In the genomic region with DNA sequence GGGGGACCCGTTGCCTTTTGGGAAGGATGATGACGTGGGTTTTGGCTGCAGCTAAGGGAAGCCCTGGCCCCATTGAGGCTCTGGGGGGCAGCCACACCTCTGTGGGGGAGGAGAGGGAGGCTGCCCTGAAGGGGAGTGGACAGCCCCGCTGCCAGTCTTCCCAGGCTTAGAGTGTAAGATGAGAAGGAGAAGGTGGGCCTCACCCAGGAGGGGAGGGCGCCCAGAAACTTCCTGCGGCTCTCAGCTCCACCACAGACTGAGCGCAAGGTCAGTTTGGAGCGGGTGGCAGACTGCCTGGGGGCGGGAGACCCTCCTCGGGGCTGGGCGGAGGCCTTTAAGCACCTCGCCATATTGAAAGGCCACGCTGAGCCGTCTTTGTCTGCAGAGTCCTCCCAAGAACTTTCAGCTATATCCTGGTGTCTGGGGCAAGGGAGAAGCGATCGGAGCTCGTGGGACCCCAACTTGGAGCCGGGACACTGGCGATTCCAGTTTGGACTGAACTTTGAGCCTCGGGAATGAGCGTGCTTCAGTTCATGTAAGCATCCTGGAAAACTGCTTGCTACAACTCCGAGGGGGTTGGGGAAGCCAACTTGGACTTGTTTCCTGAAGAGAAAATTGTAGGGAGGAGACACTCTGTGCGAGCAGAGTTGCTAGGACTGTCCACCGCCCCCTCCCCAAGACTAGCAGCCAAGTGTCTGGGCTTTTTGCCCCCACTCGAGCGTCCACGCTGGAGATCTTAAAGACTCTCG, we compare ENCODE assay signal across 8 mouse cellular contexts. TPM values are rescaled to one million over a fixed set of nuclear protein-coding genes. Genes with fewer than 3 reads are reported as not detected.
DNase-seq lines count a peak whose midpoint lies in the region; ATAC-seq lines count a peak whose summit lies in the region.

No protein-coding gene starts in this region.

- no peaks in the 10 kb centered on the region for H3K9me3 ChIP-seq in forebrain, embryonic 16.5 days (ENCODE audit: control insufficient read depth, low read length)
- H3K9me3 ChIP-seq in limb, embryonic 13.5 days: no peaks in the 10 kb centered on the region
- H3K9me3 ChIP-seq in midbrain, embryonic 12.5 days: 0 out of 2 replicates have a peak, but pooled peaks cover 3% of the 10 kb centered on the region

- H3K4me1 ChIP-seq in forebrain, embryonic 16.5 days (replicated peaks; ENCODE audit: control insufficient read depth, insufficient read depth, low read length): peaks cover 29% of the 10 kb centered on the region
- peaks cover 79% of the 10 kb centered on the region for H3K4me1 ChIP-seq in limb, embryonic 13.5 days
- H3K4me1 ChIP-seq in midbrain, embryonic 12.5 days: peaks cover 61% of the 10 kb centered on the region

- 2% methylated on average over 27 of the region's 27 CpGs for whole genome bisulfite sequencing in forebrain, embryonic 16.5 days
- under 1% methylated on average over 27 of the region's 27 CpGs for WGBS in limb, embryonic 13.5 days
- under 1% methylated on average over 27 of the region's 27 CpGs for WGBS in midbrain, embryonic 12.5 days

- ATAC-seq in forebrain, embryonic 16.5 days: peak; percentile 80
- ATAC-seq in hematopoietic stem cell, adult 5-6 weeks (replicated peaks in 1 of 2; ENCODE audit: insufficient read depth in 1 of 2, low FRiP score in 2 of 2, low TSS enrichment in 1 of 2, low read depth in 1 of 2, poor library complexity in 2 of 2, severe bottlenecking in 2 of 2): peak; percentile 88 to 91
- peak; percentile 94 for ATAC-seq in limb, embryonic 13.5 days (ENCODE audit: low FRiP score, low read depth)
- ATAC-seq in midbrain, embryonic 12.5 days (ENCODE audit: low FRiP score, low read depth): peak; percentile 73

- peak overlapping the region; percentile 52 for H3K9ac ChIP-seq in forebrain, embryonic 16.5 days (replicated peaks; ENCODE audit: low read depth, low read length)
- peak overlapping the region; percentile 90 for H3K9ac ChIP-seq in limb, embryonic 13.5 days
- peak overlapping the region; percentile 66 for H3K9ac ChIP-seq in midbrain, embryonic 12.5 days (replicated peaks)

- peak overlapping the region; percentile 48 for H3K4me2 ChIP-seq in forebrain, embryonic 16.5 days (ENCODE audit: low read length)
- peak overlapping the region; percentile 88 for H3K4me2 ChIP-seq in limb, embryonic 13.5 days (replicated peaks)
- H3K4me2 ChIP-seq in midbrain, embryonic 12.5 days (replicated peaks): peak overlapping the region; percentile 59

- peak overlapping the region; percentile 33 for H3K4me3 ChIP-seq in forebrain, embryonic 16.5 days (replicated peaks; ENCODE audit: low read length)
- H3K4me3 ChIP-seq in limb, embryonic 13.5 days: peak overlapping the region; percentile 77
- H3K4me3 ChIP-seq in midbrain, embryonic 12.5 days: peak overlapping the region; percentile 47

- H3K27ac ChIP-seq in forebrain, embryonic 16.5 days (ENCODE audit: low read length): no peak overlapping the region; the same call in 1 of the 2 replicates
- H3K27ac ChIP-seq in limb, embryonic 13.5 days: peak overlapping the region; percentile 91
- H3K27ac ChIP-seq in midbrain, embryonic 12.5 days (replicated peaks): peak overlapping the region; percentile 58

- H3K36me3 ChIP-seq in forebrain, embryonic 16.5 days (ENCODE audit: control insufficient read depth, insufficient read depth): no peaks in the 10 kb centered on the region
- peaks cover 35% of the 10 kb centered on the region for H3K36me3 ChIP-seq in limb, embryonic 13.5 days
- peaks cover 7% of the 10 kb centered on the region; the same call in 1 of the 2 replicates for H3K36me3 ChIP-seq in midbrain, embryonic 12.5 days

- peak; percentile 94 for DNase-seq in 416B (ENCODE audit: low read depth)
- peak; percentile 86 for DNase-seq in adrenal gland, adult 8-10 months
- peak; percentile 88 for DNase-seq in urinary bladder, postnatal 14 days (ENCODE audit: low spot score)
- DNase-seq in c-Kit-positive CD71-positive TER-119-positive erythroid progenitor cells, embryonic 14.5 days (ENCODE audit: low spot score): no peak

- no peaks in the 10 kb centered on the region for H3K27me3 ChIP-seq in forebrain, embryonic 16.5 days (replicated peaks; ENCODE audit: control insufficient read depth, insufficient read depth, low read length)
- no peaks in the 10 kb centered on the region for H3K27me3 ChIP-seq in limb, embryonic 13.5 days
- H3K27me3 ChIP-seq in midbrain, embryonic 12.5 days: no peaks in the 10 kb centered on the region

RNA-seq across cellular contexts. Expression of gene Ccdc8, which starts 1.3 kb away (rescaled TPM):
- 10 to 100 TPM; 22.0 to 47.8 (median 30.0) TPM for total RNA-seq in adrenal gland, adult 8-10 months (2022)
- polyA plus RNA-seq in forebrain, embryonic 16.5 days (2015; fragmentation: Nextera tagmentation; extraction: Ambion mirVana): 7.3 and 8.9 TPM in 2 replicates
- 12.1 and 13.4 TPM in 2 replicates for total RNA-seq in hematopoietic stem cell, adult 5-6 weeks (2017)
- polyA plus RNA-seq in limb, embryonic 13.5 days (2015; fragmentation: Nextera tagmentation; extraction: Ambion mirVana): 33.0 and 33.1 TPM in 2 replicates
- 7.0 and 12.6 TPM in 2 replicates for polyA plus RNA-seq in midbrain, embryonic 12.5 days (2016; fragmentation: Nextera tagmentation; extraction: Ambion mirVana)

RNA-seq across cellular contexts. Expression of gene Gm42372, which starts 10.9 kb away (rescaled TPM):
- 1 to 10 TPM; 2.3 to 3.1 (median 2.7) TPM for total RNA-seq in adrenal gland, adult 8-10 months (2022)
- polyA plus RNA-seq in forebrain, embryonic 16.5 days (2015; fragmentation: Nextera tagmentation; extraction: Ambion mirVana): 3.7 and 4.1 TPM in 2 replicates
- 0.99 and 1.6 TPM in 2 replicates for total RNA-seq in hematopoietic stem cell, adult 5-6 weeks (2017)
- 0.27 and 0.31 TPM in 2 replicates for polyA plus RNA-seq in limb, embryonic 13.5 days (2015; fragmentation: Nextera tagmentation; extraction: Ambion mirVana)
- polyA plus RNA-seq in midbrain, embryonic 12.5 days (2016; fragmentation: Nextera tagmentation; extraction: Ambion mirVana): 1.7 and 1.8 TPM in 2 replicates

RNA-seq across cellular contexts. Expression of gene Ppp5c, which starts 33.9 kb away (rescaled TPM):
- 10 to 100 TPM; 74.7 to 96.9 (median 91.3) TPM for total RNA-seq in adrenal gland, adult 8-10 months (2022)
- polyA plus RNA-seq in forebrain, embryonic 16.5 days (2015; fragmentation: Nextera tagmentation; extraction: Ambion mirVana): 115 and 121 TPM in 2 replicates
- 80.2 and 111 TPM in 2 replicates for total RNA-seq in hematopoietic stem cell, adult 5-6 weeks (2017)
- polyA plus RNA-seq in limb, embryonic 13.5 days (2015; fragmentation: Nextera tagmentation; extraction: Ambion mirVana): 115 and 118 TPM in 2 replicates
- polyA plus RNA-seq in midbrain, embryonic 12.5 days (2016; fragmentation: Nextera tagmentation; extraction: Ambion mirVana): 102 TPM in 2 replicates

RNA-seq across cellular contexts. Expression of gene Pnmal1, which starts 34.3 kb away (rescaled TPM):
- 1 to 10 TPM; 6.4 to 9.3 (median 7.3) TPM for total RNA-seq in adrenal gland, adult 8-10 months (2022)
- polyA plus RNA-seq in forebrain, embryonic 16.5 days (2015; fragmentation: Nextera tagmentation; extraction: Ambion mirVana): 50.1 and 60.9 TPM in 2 replicates
- total RNA-seq in hematopoietic stem cell, adult 5-6 weeks (2017): not detected in 2 replicates
- polyA plus RNA-seq in limb, embryonic 13.5 days (2015; fragmentation: Nextera tagmentation; extraction: Ambion mirVana): 1.00 and 1.0 TPM in 2 replicates
- polyA plus RNA-seq in midbrain, embryonic 12.5 days (2016; fragmentation: Nextera tagmentation; extraction: Ambion mirVana): 28.8 and 34.8 TPM in 2 replicates

RNA-seq across cellular contexts. Expression of gene Pnmal2, which starts 49.3 kb away (rescaled TPM):
- 10 to 100 TPM; 35.2 to 71.0 (median 48.2) TPM for total RNA-seq in adrenal gland, adult 8-10 months (2022)
- 85.3 and 118 TPM in 2 replicates for polyA plus RNA-seq in forebrain, embryonic 16.5 days (2015; fragmentation: Nextera tagmentation; extraction: Ambion mirVana)
- total RNA-seq in hematopoietic stem cell, adult 5-6 weeks (2017): 0.25 TPM in 1 of 2 replicates, not detected in the other
- polyA plus RNA-seq in limb, embryonic 13.5 days (2015; fragmentation: Nextera tagmentation; extraction: Ambion mirVana): 22.7 and 23.4 TPM in 2 replicates
- polyA plus RNA-seq in midbrain, embryonic 12.5 days (2016; fragmentation: Nextera tagmentation; extraction: Ambion mirVana): 49.3 and 55.3 TPM in 2 replicates
